Mouse (Mus musculus) cortical plate, adult 2 months (tissue): Measurements from ENCODE around the gene Lmcd1.

Source experiments
- CTCF ChIP-seq: fragments of 200-500 bp; IDR thresholded peaks from 2 replicates; pipeline ENCODE4 v1.5.1; 2011; ENCODE audit warnings: mild to moderate bottlenecking, control low read depth, low read length; ENCODE audit not compliant: insufficient read depth; ENCODE audit errors: extremely low read depth
- POLR2A ChIP-seq: fragments of 200-500 bp; IDR thresholded peaks from 2 replicates; pipeline ENCODE4 v1.6.1; 2011; ENCODE audit warnings: mild to moderate bottlenecking, low read length, control low read depth; ENCODE audit not compliant: insufficient read depth; ENCODE audit errors: extremely low read depth

GRCm38 (mm10) chr6:112339016-112339415 lies 65.5 kb downstream of the Lmcd1 start:
- TF ChIP-seq CTCF, result no peak
- TF ChIP-seq POLR2A, result no peak
